Comparison of ENCODE assay signal across 14 mouse cellular contexts in the genomic region with DNA sequence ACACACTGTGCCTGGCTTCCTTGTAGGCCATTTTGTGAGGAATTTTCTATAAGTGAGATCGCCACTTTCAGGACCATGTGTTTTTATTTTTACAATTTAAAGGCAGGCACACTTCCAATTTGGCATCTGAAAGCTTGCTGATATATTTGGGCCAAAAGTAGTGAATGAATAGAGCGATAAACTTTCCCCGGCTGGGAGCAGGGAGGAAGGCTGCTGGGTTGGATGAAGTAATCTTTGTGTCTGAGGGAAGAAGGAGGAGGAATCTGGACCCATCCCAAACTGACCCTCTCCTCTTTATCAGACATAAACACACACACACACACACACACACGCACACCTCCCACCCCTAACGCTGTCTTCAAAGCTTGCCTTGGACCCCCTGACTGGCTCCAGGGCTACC. TPM values are rescaled to one million over a fixed set of nuclear protein-coding genes. Genes with fewer than 3 reads are reported as not detected.
DNase-seq lines count a peak whose midpoint lies in the region; ATAC-seq and TF ChIP-seq lines count a peak whose summit lies in the region.
"Had no signal": no experiment of that assay in that cellular context is flagged by ENCODE, and none has a peak within 500 bp of the region (broad histone marks: within the 10 kb centered on the region; RNA-seq: fewer than 3 reads in every experiment).

No protein-coding gene starts in this region.

- no peaks in the 10 kb centered on the region for H3K9me3 ChIP-seq in heart, embryonic 12.5 days (replicated peaks)
- no peaks in the 10 kb centered on the region for H3K9me3 ChIP-seq in midbrain, embryonic 11.5 days (ENCODE audit: control insufficient read depth, low read length)
- no peaks in the 10 kb centered on the region for H3K9me3 ChIP-seq in midbrain, embryonic 10.5 days (replicated peaks)

- TF ChIP-seq POLR2A in embryonic fibroblast, embryonic 13.5 days (IDR thresholded peaks at IDR 0.05; ENCODE audit: low read depth, low read length): no peak

- intact Hi-C loops in heart, postnatal 36 days (cut with DNase I): no loop called here

- no peak overlapping the region for H3K4me2 ChIP-seq in heart, embryonic 12.5 days
- H3K4me2 ChIP-seq in midbrain, embryonic 11.5 days: no peak overlapping the region

- 40% methylated on average over 5 of the region's 5 CpGs for WGBS in heart, embryonic 12.5 days
- 78% methylated on average over 5 of the region's 5 CpGs for WGBS in midbrain, embryonic 11.5 days
- WGBS in midbrain, embryonic 10.5 days: 68% methylated on average over 5 of the region's 5 CpGs

- H3K36me3 ChIP-seq in heart, embryonic 12.5 days: no peaks in the 10 kb centered on the region
- H3K36me3 ChIP-seq in midbrain, embryonic 11.5 days (ENCODE audit: control insufficient read depth, insufficient read depth, low read length): no peaks in the 10 kb centered on the region
- no peaks in the 10 kb centered on the region for H3K36me3 ChIP-seq in midbrain, embryonic 10.5 days

- H3K27ac ChIP-seq in heart, embryonic 12.5 days (ENCODE audit: poor library complexity, severe bottlenecking): peak overlapping the region; percentile 81
- no peak overlapping the region for H3K27ac ChIP-seq in midbrain, embryonic 11.5 days (ENCODE audit: low read depth, low read length)
- no peak overlapping the region for H3K27ac ChIP-seq in midbrain, embryonic 10.5 days (replicated peaks)
- H3K27ac ChIP-seq in embryonic fibroblast, embryonic 13.5 days (ENCODE audit: insufficient read depth, low read length): peak overlapping the region; percentile 86

- H3K4me1 ChIP-seq in heart, embryonic 12.5 days (replicated peaks): peaks cover 37% of the 10 kb centered on the region
- H3K4me1 ChIP-seq in midbrain, embryonic 11.5 days (ENCODE audit: control insufficient read depth, insufficient read depth, low read length): peaks cover 12% of the 10 kb centered on the region
- H3K4me1 ChIP-seq in midbrain, embryonic 10.5 days: peaks cover 30% of the 10 kb centered on the region
- H3K4me1 ChIP-seq in embryonic fibroblast, embryonic 13.5 days (ENCODE audit: control insufficient read depth, insufficient read depth, low read length): peaks cover 16% of the 10 kb centered on the region

- H3K4me3 ChIP-seq in heart, embryonic 12.5 days: no peak overlapping the region
- no peak overlapping the region for H3K4me3 ChIP-seq in midbrain, embryonic 11.5 days (ENCODE audit: low read depth, low read length)
- H3K4me3 ChIP-seq in midbrain, embryonic 10.5 days: no peak overlapping the region
- no peak overlapping the region for H3K4me3 ChIP-seq in embryonic fibroblast, embryonic 13.5 days (ENCODE audit: insufficient read depth, low read length)

- H3K27me3 ChIP-seq in heart, embryonic 12.5 days (replicated peaks): no peaks in the 10 kb centered on the region
- no peaks in the 10 kb centered on the region for H3K27me3 ChIP-seq in midbrain, embryonic 11.5 days (ENCODE audit: control insufficient read depth, insufficient read depth, low read length)
- no peaks in the 10 kb centered on the region for H3K27me3 ChIP-seq in midbrain, embryonic 10.5 days (ENCODE audit: low read depth, poor library complexity, severe bottlenecking)

- H3K9ac ChIP-seq in heart, embryonic 12.5 days: 0 out of 2 replicates have a peak overlapping the region, but pooled peaks have one; percentile 21
- no peak overlapping the region for H3K9ac ChIP-seq in midbrain, embryonic 11.5 days (ENCODE audit: low read length)

- TF ChIP-seq CTCF in embryonic fibroblast, embryonic 13.5 days (IDR thresholded peaks at IDR 0.05; ENCODE audit: borderline replicate concordance, insufficient read depth, low read length): no peak

- DNase-seq in heart, postnatal 36 days: no peak
- DNase-seq in midbrain, embryonic 11.5 days (ENCODE audit: low spot score, missing footprints): peak; percentile 10
- DNase-seq in midbrain, embryonic 10.5 days (ENCODE audit: low spot score): no peak
- peak; percentile 39 for DNase-seq in telencephalon, adult 2 months (ENCODE audit: low read depth, low spot score)
- DNase-seq in T-cell, adult 2 months (ENCODE audit: low spot score): no peak
- DNase-seq in kidney, postnatal 14 days: no peak
- DNase-seq: cerebellum, adult 18-20 months; gastrocnemius, postnatal 25 days had no signal

- ATAC-seq in heart, embryonic 12.5 days (ENCODE audit: insufficient number of reproducible peaks, low FRiP score): no peak
- ATAC-seq in midbrain, embryonic 11.5 days (ENCODE audit: low FRiP score): no peak

RNA-seq across cellular contexts. Expression of gene Sirt4, which starts 8.9 kb away (rescaled TPM):
- 14.7 and 18.0 TPM in 2 replicates for polyA plus RNA-seq in heart, embryonic 12.5 days (2016; fragmentation: Nextera tagmentation; extraction: Ambion mirVana)
- total RNA-seq in heart, postnatal 36 days (2021): 10 to 100 TPM; 17.9 to 18.1 TPM
- 16.2 and 18.9 TPM in 2 replicates for polyA plus RNA-seq in midbrain, embryonic 11.5 days (2014; fragmentation: Nextera tagmentation; extraction: Ambion mirVana)
- 15.2 and 17.0 TPM in 2 replicates for polyA plus RNA-seq in midbrain, embryonic 10.5 days (2016; fragmentation: Nextera tagmentation; extraction: Ambion mirVana)
- polyA plus RNA-seq in embryonic fibroblast, embryonic 13.5 days (2011; ENCODE audit: insufficient read length, low read depth, missing spikeins): 12.8 and 18.5 TPM in 2 replicates

RNA-seq across cellular contexts. Expression of gene Pxn, which starts 13.0 kb away (rescaled TPM):
- 41.1 and 41.7 TPM in 2 replicates for polyA plus RNA-seq in heart, embryonic 12.5 days (2016; fragmentation: Nextera tagmentation; extraction: Ambion mirVana)
- total RNA-seq in heart, postnatal 36 days (2021): 10 to 100 TPM; 36.2 to 37.9 TPM
- polyA plus RNA-seq in midbrain, embryonic 11.5 days (2014; fragmentation: Nextera tagmentation; extraction: Ambion mirVana): 7.3 and 7.7 TPM in 2 replicates
- polyA plus RNA-seq in midbrain, embryonic 10.5 days (2016; fragmentation: Nextera tagmentation; extraction: Ambion mirVana): 27.9 and 28.9 TPM in 2 replicates
- polyA plus RNA-seq in embryonic fibroblast, embryonic 13.5 days (2011; ENCODE audit: insufficient read length, low read depth, missing spikeins): 25.7 and 35.2 TPM in 2 replicates

RNA-seq across cellular contexts. Expression of gene Pla2g1b, which starts 27.4 kb away (rescaled TPM):
- polyA plus RNA-seq in heart, embryonic 12.5 days (2016; fragmentation: Nextera tagmentation; extraction: Ambion mirVana): 0.72 and 1.3 TPM in 2 replicates
- not detected for total RNA-seq in heart, postnatal 36 days (2021)
- polyA plus RNA-seq in midbrain, embryonic 11.5 days (2014; fragmentation: Nextera tagmentation; extraction: Ambion mirVana): not detected in 2 replicates
- 0.41 and 0.62 TPM in 2 replicates for polyA plus RNA-seq in midbrain, embryonic 10.5 days (2016; fragmentation: Nextera tagmentation; extraction: Ambion mirVana)
- polyA plus RNA-seq in embryonic fibroblast, embryonic 13.5 days (2011; ENCODE audit: insufficient read length, low read depth, missing spikeins): not detected in 2 replicates
- total RNA-seq: adrenal gland, adult 2 months; CH12.LX; gastrocnemius, postnatal 25 days; left cerebral cortex, postnatal 25 days; megakaryocyte, adult 5-6 weeks had no signal
- polyA plus RNA-seq: adrenal gland, adult 2 months had no signal

Comparison
In these comparisons a context has a peak if more than half of its experiments do, and no peak if none do; other contexts are left out.
1. DNase-seq: peak in midbrain, embryonic 11.5 days (single experiment) and telencephalon, adult 2 months (single experiment); none in heart, postnatal 36 days (0 of 2), midbrain, embryonic 10.5 days (single experiment), T-cell, adult 2 months (single experiment) and kidney, postnatal 14 days (single experiment).
2. H3K27ac ChIP-seq: peak in heart, embryonic 12.5 days (single experiment) and embryonic fibroblast, embryonic 13.5 days (single experiment); none in midbrain, embryonic 11.5 days (single experiment) and midbrain, embryonic 10.5 days (single experiment).